Mouse (Mus musculus) bone marrow, adult 2 months (tissue): ENCODE measurements around the gene Ttll6.

Experiments used
- CTCF ChIP-seq: fragments of 200-500 bp; IDR thresholded peaks from 2 replicates; pipeline ENCODE4 v1.5.1; 2011; ENCODE audit warnings: low read length, control low read depth; ENCODE audit not compliant: control insufficient read depth, insufficient read depth
- POLR2A ChIP-seq: fragments of 200-500 bp; IDR thresholded peaks from 2 replicates; pipeline ENCODE4 v1.6.1; 2011; ENCODE audit warnings: low read depth, mild to moderate bottlenecking, control low read depth, low read length, borderline replicate concordance; ENCODE audit not compliant: control insufficient read depth

DNA sequence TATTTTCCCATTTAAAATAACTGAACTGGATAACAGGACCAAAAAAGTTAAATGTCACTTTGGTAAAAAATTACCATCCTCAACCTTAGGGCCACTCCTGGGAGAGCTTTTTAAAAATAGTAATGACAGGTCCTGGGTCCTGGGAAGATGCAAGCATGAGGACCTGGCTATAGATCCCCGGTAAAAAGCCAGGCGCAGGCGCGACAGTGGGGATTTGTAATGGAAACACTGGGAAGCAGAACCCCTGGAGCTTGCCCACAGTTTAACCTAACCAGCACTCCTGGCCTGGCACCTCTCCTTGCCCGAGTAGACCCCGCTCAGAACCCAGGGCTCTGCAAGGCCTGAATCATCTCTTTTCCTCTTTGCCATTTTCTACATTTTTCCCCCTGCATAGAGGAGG, 41.3 kb downstream of the Ttll6 start:
- TF ChIP-seq CTCF = no peak
- TF ChIP-seq POLR2A = no peak
